Mouse (Mus musculus) heart, postnatal 0 days (tissue): ENCODE results near the gene Mybpc2. TPM values are rescaled to one million over a fixed set of nuclear protein-coding genes. Genes with fewer than 3 reads are reported as not detected.

Experiments
- ATAC-seq: fragments of 200-750 bp; cut with Nextera tagmentation; 2 replicates; pipeline ENCODE4 v1.8.0; 2017; ENCODE audit warnings: low read depth, moderate number of reproducible peaks, moderate library complexity; ENCODE audit not compliant: insufficient read depth
- DNase-seq: peaks from one replicate; pipeline ENCODE4 v3.0.0-alpha.2; 2016; ENCODE audit warnings: low spot score
- H3K27ac ChIP-seq: fragments of 300-500 bp; sonication (generic); 2 replicates; pipeline ENCODE4 v1.5.1; 2014; ENCODE audit warnings: low read depth, mild to moderate bottlenecking
- H3K27me3 ChIP-seq: fragments of 300-500 bp; sonication (generic); 2 replicates; pipeline ENCODE4 v1.6.1; 2014; ENCODE audit warnings: low read length, mixed read lengths; ENCODE audit not compliant: control insufficient read depth, insufficient read depth
- H3K36me3 ChIP-seq: fragments of 300-500 bp; sonication (generic); replicated peaks from 2 replicates; pipeline ENCODE4 v1.6.1; 2014; ENCODE audit warnings: low read length, mixed read lengths; ENCODE audit not compliant: control insufficient read depth, insufficient read depth
- H3K4me1 ChIP-seq: fragments of 300-500 bp; sonication (generic); 2 replicates; pipeline ENCODE4 v1.6.1; 2014; ENCODE audit warnings: antibody characterized with exemption; ENCODE audit not compliant: control insufficient read depth, insufficient read depth
- H3K4me2 ChIP-seq: fragments of 300-500 bp; sonication (generic); 2 replicates; pipeline ENCODE4 v1.6.1; 2014; ENCODE audit warnings: low read depth, mild to moderate bottlenecking, low read length, moderate library complexity
- H3K4me3 ChIP-seq: fragments of 300-500 bp; sonication (generic); 2 replicates; pipeline ENCODE4 v1.5.1; 2014; ENCODE audit warnings: low read depth, low read length
- H3K9ac ChIP-seq: fragments of 300-500 bp; sonication (generic); replicated peaks from 2 replicates; pipeline ENCODE4 v1.6.1; 2014; ENCODE audit warnings: low read depth, low read length, mixed read lengths
- H3K9me3 ChIP-seq: fragments of 300-500 bp; sonication (generic); replicated peaks from 2 replicates; pipeline ENCODE4 v1.6.1; 2016; ENCODE audit warnings: low read length; ENCODE audit not compliant: control insufficient read depth
- CTCF ChIP-seq: IDR thresholded peaks from 2 replicates; pipeline ENCODE4 v1.5.1; 2016; ENCODE audit warnings: antibody characterized with exemption, control low read depth, low read depth
- EP300 ChIP-seq: IDR thresholded peaks from 2 replicates; pipeline ENCODE4 v1.6.1; 2016; ENCODE audit warnings: antibody characterized with exemption, low read depth
- WGBS: fragments of 180-500 bp; shearing (Covaris S2); extraction: QIAGEN DNeasy Blood & Tissue Kit; methylation state at CpG from one replicate; pipeline ENCODE4 v1.1.7; 2014; 5-methylcytosine and 5-hydroxymethylcytosine counted together
- polyA plus RNA-seq: library from polyadenylated mRNA; unstranded; fragments of >200 nt; fragmentation: Nextera tagmentation; extraction: Ambion mirVana; gene quantifications from 2 replicates; pipeline ENCODE4 v1.2.1, GENCODE M21; 2015
- total RNA-seq: library from RNA; depleted of rRNA; stranded (reverse); fragments of >200 nt; gene quantifications from 2 replicates; pipeline ENCODE4 v1.2.3, GENCODE M21; 2014; ENCODE audit warnings: low replicate concordance

The Mybpc2 gene
- total and polyA plus RNA-seq, 2 experiments from 2014 or later, result 2.6 to 4.5 TPM

- Histone ChIP-seq H3K27ac (no peak overlapping the region), H3K9me3 (no peaks in the 10 kb centered on the region), H3K4me3 (no peak overlapping the region), H3K27me3 (no peaks in the 10 kb centered on the region), H3K9ac (no peak overlapping the region), H3K4me2 (no peak overlapping the region), H3K36me3 (peaks cover 28% of the 10 kb centered on the region), H3K4me1 (peaks cover 13% of the 10 kb centered on the region)
- ATAC-seq (no peak), DNase-seq (no peak)
- no peak for TF ChIP-seq EP300
- no peak for TF ChIP-seq CTCF
- 90% methylated on average over 12 of the region's 12 CpGs for WGBS
These were observed 25.9 kb upstream of the Mybpc2 start for GRCm38 (mm10) chr7:44550409-44550678.

GRCm38 (mm10) chr7:44549621-44550408 lies 25.4 kb upstream of the Mybpc2 start:
- Histone ChIP-seq H3K9ac (no peak overlapping the region), H3K36me3 (peaks cover 28% of the 10 kb centered on the region), H3K9me3 (no peaks in the 10 kb centered on the region), H3K4me1 (peaks cover 13% of the 10 kb centered on the region), H3K27me3 (no peaks in the 10 kb centered on the region), H3K27ac (no peak overlapping the region), H3K4me3 (no peak overlapping the region), H3K4me2 (no peak overlapping the region)
- 94% methylated on average over 23 of the region's 23 CpGs for WGBS
- TF ChIP-seq CTCF (no peak), EP300 (no peak)
- DNase-seq, result no peak
- ATAC-seq, result no peak

- peak; percentile 96 for ATAC-seq
- under 1% methylated on average over 43 of the region's 43 CpGs for WGBS
- Histone ChIP-seq H3K4me2 (peak within 1 kb of the TSS; percentile 91), H3K4me3 (peak within 1 kb of the TSS; percentile 66), H3K9ac (peak within 1 kb of the TSS; percentile 53; the same call in 1 of the 2 replicates), H3K9me3 (no peaks in the 10 kb centered on the region), H3K36me3 (peaks cover 28% of the 10 kb centered on the region), H3K27me3 (no peaks in the 10 kb centered on the region), H3K27ac (peak within 1 kb of the TSS; percentile 60), H3K4me1 (peaks cover 10% of the 10 kb centered on the region)
- peak; percentile 98 for TF ChIP-seq CTCF
- no peak for TF ChIP-seq EP300
- peak; percentile 96 for DNase-seq
These were observed 24.1 kb upstream of the Mybpc2 start, which contains the start of gene Pold1 for GRCm38 (mm10) chr7:44548497-44549087. Gene Pold1, minus strand, starts transcription at chr7:44548849.

DNA sequence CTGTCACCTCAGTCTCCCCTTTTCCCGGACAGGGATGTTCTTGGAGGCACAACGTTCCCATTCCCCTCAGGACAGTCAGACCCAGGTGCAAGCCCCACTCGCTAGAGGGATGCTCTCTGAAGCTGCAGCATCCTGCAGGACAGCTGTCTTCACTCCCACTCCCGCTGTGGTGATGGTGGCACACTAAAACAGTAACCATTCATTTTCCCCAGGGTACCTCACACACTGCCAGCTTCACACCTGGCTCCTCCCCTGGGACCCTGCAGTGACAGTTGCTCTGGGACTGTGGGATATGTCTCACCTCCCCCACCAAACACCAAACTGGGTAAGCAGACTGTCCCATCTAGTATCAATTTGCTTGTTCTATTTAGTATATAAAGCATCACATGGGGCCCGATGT lies 23.3 kb upstream of the Mybpc2 start:
- H3K4me2 ChIP-seq, result peak overlapping the region; percentile 91
- ATAC-seq (no peak), DNase-seq (no peak)
- H3K4me3 ChIP-seq, result peak overlapping the region; percentile 66
- no peak overlapping the region for H3K27ac ChIP-seq
- no peaks in the 10 kb centered on the region for H3K27me3 ChIP-seq
- H3K9me3 ChIP-seq, result no peaks in the 10 kb centered on the region
- peak overlapping the region; percentile 53; the same call in 1 of the 2 replicates for H3K9ac ChIP-seq
- peaks cover 28% of the 10 kb centered on the region for H3K36me3 ChIP-seq
- H3K4me1 ChIP-seq, result peaks cover 10% of the 10 kb centered on the region; the same call in 1 of the 2 replicates
- 23% methylated on average over 5 of the region's 5 CpGs for WGBS
- TF ChIP-seq EP300 (no peak), CTCF (no peak)

DNA sequence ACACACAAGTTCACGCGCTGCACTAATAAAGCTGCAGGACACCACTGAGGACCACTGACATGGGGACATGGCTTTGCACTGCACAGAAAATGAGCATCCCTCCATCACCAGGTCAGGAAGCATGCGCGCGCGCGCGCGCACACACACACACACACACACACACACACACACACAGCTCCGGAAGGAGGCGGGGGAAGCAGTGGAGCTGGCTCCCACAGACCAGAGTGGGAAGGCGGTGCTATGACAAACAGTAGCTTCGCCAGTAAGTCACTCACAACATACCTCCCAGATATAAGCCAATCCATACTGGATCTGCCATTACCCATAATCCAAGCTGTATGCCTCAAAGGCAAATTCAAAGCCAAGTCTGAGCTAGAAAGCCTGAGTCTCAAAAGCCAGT lies 22.6 kb upstream of the Mybpc2 start:
- no peaks in the 10 kb centered on the region for H3K9me3 ChIP-seq
- H3K27me3 ChIP-seq, result no peaks in the 10 kb centered on the region
- no peak for ATAC-seq
- H3K4me2 ChIP-seq, result 0 out of 2 replicates have a peak overlapping the region, but pooled peaks have one; percentile 91
- H3K27ac ChIP-seq, result no peak overlapping the region
- DNase-seq, result no peak
- no peak overlapping the region for H3K4me3 ChIP-seq
- no peak overlapping the region for H3K9ac ChIP-seq
- WGBS, result 90% methylated on average over 13 of the region's 13 CpGs
- H3K4me1 ChIP-seq, result peaks cover 10% of the 10 kb centered on the region; the same call in 1 of the 2 replicates
- TF ChIP-seq EP300 (no peak), CTCF (no peak)
- peaks cover 30% of the 10 kb centered on the region for H3K36me3 ChIP-seq
